Mouse (Mus musculus) intestine, postnatal 0 days (tissue): ENCODE measurements at regions not wholly inside any gene's neighbourhood (a gene's known extent, or its start where the extent isn't known, plus 50 kb on each side); places are given as distances from the start of the nearest gene placed in this dataset.
A peak's percentile ranks its signal among the peaks of the same experiment; 100 is the strongest.

Source experiments
- ATAC-seq: fragments of 200-750 bp; cut with Nextera tagmentation; 2 replicates; pipeline ENCODE4 v1.8.0; 2017; ENCODE audit warnings: mild to moderate bottlenecking, moderate TSS enrichment, moderate library complexity
- H3K27ac ChIP-seq: fragments of 300-500 bp; sonication (generic); 2 replicates; pipeline ENCODE4 v1.5.1; 2014; ENCODE audit warnings: mild to moderate bottlenecking, low read depth, low read length, moderate library complexity
- H3K27me3 ChIP-seq: fragments of 300-500 bp; sonication (generic); replicated peaks from 2 replicates; pipeline ENCODE4 v1.6.1; 2014; ENCODE audit warnings: low read length, mixed read lengths; ENCODE audit not compliant: control insufficient read depth, insufficient read depth
- H3K36me3 ChIP-seq: fragments of 300-500 bp; sonication (generic); 2 replicates; pipeline ENCODE4 v1.6.1; 2014; ENCODE audit warnings: mild to moderate bottlenecking, moderate library complexity; ENCODE audit not compliant: control insufficient read depth, insufficient read depth
- H3K4me1 ChIP-seq: fragments of 300-500 bp; sonication (generic); replicated peaks from 2 replicates; pipeline ENCODE4 v1.6.1; 2014; ENCODE audit warnings: antibody characterized with exemption, low read length, mixed read lengths; ENCODE audit not compliant: control insufficient read depth, insufficient read depth
- H3K4me2 ChIP-seq: fragments of 300-500 bp; sonication (generic); replicated peaks from 2 replicates; pipeline ENCODE4 v1.6.1; 2014; ENCODE audit warnings: low read depth, mild to moderate bottlenecking, moderate library complexity
- H3K4me3 ChIP-seq: fragments of 300-500 bp; sonication (generic); 2 replicates; pipeline ENCODE4 v1.5.1; 2014; ENCODE audit warnings: low read depth, low read length
- H3K9ac ChIP-seq: fragments of 300-500 bp; sonication (generic); 2 replicates; pipeline ENCODE4 v1.6.1; 2014; ENCODE audit warnings: mild to moderate bottlenecking, low read depth, low read length
- H3K9me3 ChIP-seq: fragments of 300-500 bp; sonication (generic); 2 replicates; pipeline ENCODE4 v1.6.1; 2016; ENCODE audit warnings: mixed run types; ENCODE audit not compliant: control insufficient read depth
- CTCF ChIP-seq: sonication (generic); IDR thresholded peaks from 2 replicates; pipeline ENCODE4 v1.5.1; 2016; ENCODE audit warnings: low read depth, mild to moderate bottlenecking, control low read depth, antibody characterized with exemption, moderate library complexity
- WGBS: fragments of 180-500 bp; shearing (Covaris S2); extraction: QIAGEN DNeasy Blood & Tissue Kit; methylation state at CpG from one replicate; pipeline ENCODE4 v1.1.7; 2014; 5-methylcytosine and 5-hydroxymethylcytosine counted together

DNA sequence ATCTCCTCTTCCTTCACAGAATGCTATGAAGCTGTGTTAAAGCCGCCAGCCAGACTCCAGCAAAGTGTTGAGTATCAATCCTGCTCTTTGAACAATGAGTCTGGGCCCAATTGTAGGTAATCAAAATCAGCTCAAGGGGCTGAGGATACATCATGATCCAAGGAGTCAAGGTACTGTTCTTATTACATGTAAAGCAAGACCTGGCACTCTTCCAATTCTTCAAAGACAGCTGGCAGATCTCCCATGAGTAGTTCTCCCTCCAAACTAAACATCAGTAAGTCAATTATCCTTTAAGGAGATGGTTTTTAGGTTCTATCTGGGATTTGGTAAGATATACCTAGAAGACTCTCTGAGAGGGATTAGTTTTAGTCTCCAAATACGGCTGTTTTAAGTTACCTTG lies 76.5 kb upstream of the Pard3b start:
- no peak for TF ChIP-seq CTCF
- no peaks in the 10 kb centered on the region for H3K36me3 ChIP-seq
- no peaks in the 10 kb centered on the region for H3K9me3 ChIP-seq
- H3K4me2 ChIP-seq: no peak overlapping the region
- H3K27me3 ChIP-seq: no peaks in the 10 kb centered on the region
- no peak overlapping the region for H3K9ac ChIP-seq
- no peak overlapping the region for H3K4me3 ChIP-seq
- no peak overlapping the region for H3K27ac ChIP-seq
- no peak for ATAC-seq
- WGBS: 63% methylated on average over 2 of the region's 2 CpGs
- no peaks in the 10 kb centered on the region for H3K4me1 ChIP-seq

DNA sequence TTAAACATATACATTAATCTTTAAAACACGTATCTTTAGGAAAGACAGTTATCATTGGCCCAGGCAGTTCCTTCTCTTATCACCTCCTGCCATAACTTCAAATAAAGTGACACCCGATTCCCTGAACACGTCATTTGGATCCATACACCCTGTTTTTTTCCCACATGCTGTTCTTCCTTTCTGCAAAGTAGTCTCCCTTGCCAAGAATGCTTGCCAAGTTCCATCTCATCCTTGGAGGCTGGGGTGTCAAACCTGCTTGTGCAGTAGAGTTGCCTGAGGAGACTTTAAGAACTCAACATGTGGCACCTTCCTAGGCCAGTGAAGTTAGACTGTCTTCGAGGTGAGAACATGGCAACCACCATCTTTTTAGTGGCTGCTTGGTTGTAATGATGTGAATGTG lies 73.2 kb upstream of the Pard3b start:
- Histone ChIP-seq H3K36me3 (no peaks in the 10 kb centered on the region), H3K9me3 (no peaks in the 10 kb centered on the region), H3K27ac (no peak overlapping the region), H3K4me1 (no peaks in the 10 kb centered on the region), H3K4me2 (no peak overlapping the region), H3K27me3 (no peaks in the 10 kb centered on the region), H3K9ac (no peak overlapping the region), H3K4me3 (no peak overlapping the region)
- TF ChIP-seq CTCF: no peak
- WGBS: 71% methylated on average over 4 of the region's 4 CpGs
- ATAC-seq: no peak

- no peak for TF ChIP-seq CTCF
- no peaks in the 10 kb centered on the region for H3K4me1 ChIP-seq
- no peak overlapping the region for H3K4me3 ChIP-seq
- no peak for ATAC-seq
- WGBS: 86% methylated on average over 2 of the region's 2 CpGs
- H3K9ac ChIP-seq: no peak overlapping the region
- H3K27ac ChIP-seq: no peak overlapping the region
- H3K27me3 ChIP-seq: no peaks in the 10 kb centered on the region
- no peak overlapping the region for H3K4me2 ChIP-seq
- H3K9me3 ChIP-seq: no peaks in the 10 kb centered on the region
- H3K36me3 ChIP-seq: no peaks in the 10 kb centered on the region
These were observed 64.3 kb upstream of the Pard3b start for GRCm38 (mm10) chr1:61574276-61574675.

GRCm38 (mm10) chr1:61576758-61577157 lies 61.9 kb upstream of the Pard3b start:
- TF ChIP-seq CTCF: no peak
- H3K4me3 ChIP-seq: no peak overlapping the region
- 82% methylated on average over 4 of the region's 4 CpGs for WGBS
- H3K27ac ChIP-seq: no peak overlapping the region
- H3K4me1 ChIP-seq: no peaks in the 10 kb centered on the region
- no peaks in the 10 kb centered on the region for H3K9me3 ChIP-seq
- no peak overlapping the region for H3K4me2 ChIP-seq
- H3K36me3 ChIP-seq: no peaks in the 10 kb centered on the region
- no peaks in the 10 kb centered on the region for H3K27me3 ChIP-seq
- ATAC-seq: no peak
- no peak overlapping the region for H3K9ac ChIP-seq

DNA sequence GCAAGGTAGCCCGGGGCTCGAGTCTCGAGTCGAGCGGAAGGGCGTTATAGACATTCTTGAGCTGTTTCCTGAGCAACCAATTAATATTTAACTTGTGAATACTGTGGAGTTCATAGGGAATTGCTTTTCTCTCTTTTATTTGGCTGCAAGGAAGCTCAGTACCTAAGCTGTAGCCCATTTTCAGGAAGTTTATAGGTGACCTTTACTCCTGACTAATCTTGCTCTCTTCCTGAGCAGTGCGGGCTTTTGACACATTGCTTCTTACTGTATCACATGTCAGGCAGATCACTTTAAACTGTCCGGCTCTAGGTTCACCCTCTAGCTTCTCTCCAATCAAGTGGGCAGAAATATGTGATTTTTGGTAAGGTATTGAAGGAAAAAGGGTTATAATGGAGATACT lies 51.4 kb upstream of the Pard3b start:
- Histone ChIP-seq H3K4me3 (no peak overlapping the region), H3K36me3 (no peaks in the 10 kb centered on the region), H3K4me2 (no peak overlapping the region), H3K27ac (no peak overlapping the region), H3K27me3 (no peaks in the 10 kb centered on the region), H3K9me3 (no peaks in the 10 kb centered on the region), H3K9ac (no peak overlapping the region), H3K4me1 (0 out of 2 replicates have a peak, but pooled peaks cover 5% of the 10 kb centered on the region)
- TF ChIP-seq CTCF: no peak
- 47% methylated on average over 8 of the region's 8 CpGs for WGBS
- ATAC-seq: peak; percentile 64
